Mouse (Mus musculus) neural tube, embryonic 14.5 days (tissue): ENCODE data around the gene Gpr107. TPM values are rescaled to one million over a fixed set of nuclear protein-coding genes. Genes with fewer than 3 reads are reported as not detected.

Experiments used
- ATAC-seq: fragments of 200-750 bp; cut with Nextera tagmentation; 2 replicates; pipeline ENCODE4 v1.8.0; 2017; ENCODE audit warnings: low read depth, mild to moderate bottlenecking, moderate TSS enrichment, moderate library complexity
- H3K27ac ChIP-seq: fragments of 300-500 bp; sonication (generic); 2 replicates; pipeline ENCODE4 v1.5.1; 2014; ENCODE audit warnings: low read depth, mild to moderate bottlenecking, control low read depth, low read length, moderate library complexity, mixed read lengths
- H3K27me3 ChIP-seq: fragments of 300-500 bp; sonication (generic); 2 replicates; pipeline ENCODE4 v1.6.1; 2014; ENCODE audit warnings: low read length; ENCODE audit not compliant: control insufficient read depth, insufficient read depth
- H3K36me3 ChIP-seq: fragments of 300-500 bp; sonication (generic); 2 replicates; pipeline ENCODE4 v1.6.1; 2014; ENCODE audit warnings: low read length, mixed read lengths; ENCODE audit not compliant: control insufficient read depth, insufficient read depth
- H3K4me1 ChIP-seq: fragments of 300-500 bp; sonication (generic); 2 replicates; pipeline ENCODE4 v1.6.1; 2014; ENCODE audit warnings: low read length; ENCODE audit not compliant: control insufficient read depth, insufficient read depth
- H3K4me2 ChIP-seq: fragments of 300-500 bp; sonication (generic); 2 replicates; pipeline ENCODE4 v1.6.1; 2014; ENCODE audit warnings: mild to moderate bottlenecking, low read depth, low read length, control low read depth
- H3K4me3 ChIP-seq: fragments of 300-500 bp; sonication (generic); 2 replicates; pipeline ENCODE4 v1.5.1; 2014; ENCODE audit warnings: low read depth, low read length, control low read depth, mixed read lengths
- H3K9ac ChIP-seq: fragments of 300-500 bp; sonication (generic); replicated peaks from 2 replicates; pipeline ENCODE4 v1.6.1; 2014; ENCODE audit warnings: low read depth, mild to moderate bottlenecking, control low read depth, low read length, mixed read lengths
- H3K9me3 ChIP-seq: fragments of 300-500 bp; sonication (generic); 2 replicates; pipeline ENCODE4 v1.6.1; 2016; ENCODE audit warnings: low read length; ENCODE audit not compliant: control insufficient read depth
- WGBS: fragments of 180-500 bp; shearing (Covaris S2); extraction: QIAGEN DNeasy Blood & Tissue Kit; methylation state at CpG from one replicate; pipeline ENCODE4 v1.1.7; 2014; 5-methylcytosine and 5-hydroxymethylcytosine counted together
- polyA plus RNA-seq: library from polyadenylated mRNA; unstranded; fragments of >200 nt; fragmentation: Nextera tagmentation; extraction: Ambion mirVana; gene quantifications from 2 replicates; pipeline ENCODE4 v1.2.1, GENCODE M21; 2014

Gpr107 gene
- polyA plus RNA-seq, 1 experiment from 2014 or later, result 24.2 TPM

- WGBS, result 98% methylated on average over 2 of the region's 2 CpGs
These were observed 37.9 kb upstream of the Gpr107 start for GRCm38 (mm10) chr2:31114205-31114604.

DNA sequence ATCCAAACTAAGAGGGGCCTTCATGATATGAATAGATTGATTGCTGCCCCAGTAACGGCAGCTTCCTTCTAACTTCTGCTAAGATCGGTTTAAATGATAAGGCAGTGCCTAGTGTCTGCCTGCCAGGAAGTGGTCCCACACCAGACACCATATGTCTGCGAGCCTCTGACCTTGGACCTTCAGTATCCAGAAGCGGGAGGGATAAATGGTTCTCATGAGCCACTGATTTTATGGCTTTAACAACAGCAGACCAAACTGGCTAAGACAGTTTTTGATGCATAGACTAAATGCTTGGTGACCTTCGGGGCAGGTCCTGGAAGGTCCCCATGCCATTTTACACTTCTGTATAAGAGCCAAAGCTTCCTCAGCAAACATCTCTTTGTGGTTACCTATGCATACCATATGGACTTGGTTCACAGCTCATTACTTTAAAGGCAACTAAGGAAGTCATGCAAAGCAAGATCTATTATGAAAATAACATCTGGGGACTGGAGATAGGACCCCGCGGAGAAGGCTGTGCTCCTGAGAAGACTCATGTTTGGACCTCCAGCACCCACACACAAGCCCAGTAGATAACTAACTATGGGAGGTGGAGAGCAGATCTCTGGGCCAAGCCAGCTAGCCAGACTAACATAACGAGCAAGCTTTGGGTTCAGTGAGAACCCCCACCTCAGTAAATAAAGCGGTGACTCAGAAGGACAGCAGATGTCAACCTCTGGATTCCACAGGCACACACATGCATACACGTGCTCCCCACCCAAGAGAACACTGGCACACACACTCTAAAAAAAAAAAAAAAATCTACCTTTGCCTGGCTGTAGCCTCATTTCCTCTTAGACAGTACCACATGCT is 36.8 kb upstream of the Gpr107 start:
- Histone ChIP-seq H3K9ac (no peak overlapping the region), H3K27me3 (no peaks in the 10 kb centered on the region), H3K4me2 (no peak overlapping the region), H3K4me3 (no peak overlapping the region), H3K9me3 (no peaks in the 10 kb centered on the region), H3K36me3 (no peaks in the 10 kb centered on the region), H3K27ac (no peak overlapping the region), H3K4me1 (no peaks in the 10 kb centered on the region)
- WGBS, result 66% methylated on average over 10 of the region's 10 CpGs
- no peak for ATAC-seq

More at GRCm38 (mm10) chr2:31114205-31114604, 37.9 kb upstream of the Gpr107 start:
- ATAC-seq, result no peak
- Histone ChIP-seq H3K4me1 (no peaks in the 10 kb centered on the region), H3K9ac (no peak overlapping the region), H3K27ac (no peak overlapping the region), H3K4me3 (no peak overlapping the region), H3K36me3 (no peaks in the 10 kb centered on the region), H3K27me3 (no peaks in the 10 kb centered on the region), H3K9me3 (no peaks in the 10 kb centered on the region), H3K4me2 (no peak overlapping the region)

DNA sequence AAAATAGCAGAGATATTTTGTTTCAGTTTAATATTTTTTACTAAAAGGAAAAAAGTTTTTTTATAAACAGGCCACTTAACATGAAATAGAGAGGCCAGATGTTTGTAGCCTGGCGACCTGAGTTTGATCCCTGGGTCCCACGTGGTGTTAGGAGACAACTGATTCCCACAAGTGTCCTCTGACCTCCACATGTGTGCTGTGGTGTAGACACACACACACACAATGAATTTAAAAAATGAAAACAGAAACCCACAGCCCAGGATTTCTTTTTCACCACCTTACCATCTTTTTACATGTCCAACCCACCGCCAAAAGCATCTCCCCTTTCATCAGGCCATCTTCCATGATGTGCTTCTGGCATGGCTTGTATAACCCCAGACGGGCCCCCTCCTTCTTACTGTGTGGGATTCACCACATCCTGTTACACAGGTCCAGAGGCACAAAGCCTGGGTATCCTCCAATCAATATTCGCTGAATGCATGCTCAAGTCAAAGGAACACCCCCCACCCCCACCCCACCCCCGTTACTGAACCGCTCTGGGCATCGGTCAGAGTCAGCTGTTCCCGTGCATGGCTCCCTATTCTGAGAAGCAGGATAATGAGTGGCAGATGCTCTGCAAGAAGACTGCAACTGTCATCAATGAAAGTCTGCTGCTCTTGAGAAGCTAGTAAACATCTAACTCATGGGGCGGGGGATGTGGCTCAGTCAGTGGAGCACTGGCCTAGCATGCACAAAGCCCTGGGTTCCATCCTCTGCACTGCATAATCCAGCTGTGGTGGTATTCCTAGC is 36.0 kb upstream of the Gpr107 start:
- H3K9ac ChIP-seq, result no peak overlapping the region
- 64% methylated on average over 10 of the region's 10 CpGs for WGBS
- H3K36me3 ChIP-seq, result no peaks in the 10 kb centered on the region
- H3K4me3 ChIP-seq, result no peak overlapping the region
- H3K27me3 ChIP-seq, result no peaks in the 10 kb centered on the region
- H3K4me2 ChIP-seq, result no peak overlapping the region
- H3K27ac ChIP-seq, result no peak overlapping the region
- H3K4me1 ChIP-seq, result no peaks in the 10 kb centered on the region
- H3K9me3 ChIP-seq, result no peaks in the 10 kb centered on the region
- no peak for ATAC-seq

DNA sequence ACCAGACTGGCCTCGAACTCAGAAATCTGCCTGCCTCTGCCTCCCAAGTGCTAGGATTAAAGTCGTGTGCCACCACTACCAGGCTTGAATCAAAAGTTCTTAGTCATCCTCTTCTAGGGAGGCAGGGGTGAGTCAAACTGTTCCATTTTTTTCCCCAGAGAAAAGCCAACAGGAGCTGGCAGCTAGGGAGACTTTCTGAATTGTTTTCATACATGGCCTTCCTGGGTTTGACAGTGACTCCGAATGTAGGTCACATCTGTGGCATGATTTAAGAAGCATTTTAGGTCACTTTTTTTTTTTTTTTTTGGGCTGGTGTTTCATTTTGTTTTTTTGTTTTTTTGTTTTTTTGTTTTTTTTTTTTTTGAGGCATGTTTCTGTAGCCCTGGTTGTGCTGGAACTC is 33.9 kb upstream of the Gpr107 start:
- WGBS, result 91% methylated on average over 3 of the region's 3 CpGs
- Histone ChIP-seq H3K27ac (no peak overlapping the region), H3K9ac (no peak overlapping the region), H3K4me1 (no peaks in the 10 kb centered on the region), H3K27me3 (no peaks in the 10 kb centered on the region), H3K4me3 (no peak overlapping the region), H3K4me2 (no peak overlapping the region), H3K36me3 (no peaks in the 10 kb centered on the region), H3K9me3 (no peaks in the 10 kb centered on the region)
- no peak for ATAC-seq

- Histone ChIP-seq H3K27me3 (no peaks in the 10 kb centered on the region), H3K36me3 (no peaks in the 10 kb centered on the region), H3K4me3 (no peak overlapping the region), H3K9me3 (no peaks in the 10 kb centered on the region), H3K4me1 (no peaks in the 10 kb centered on the region), H3K9ac (no peak overlapping the region), H3K27ac (no peak overlapping the region; the same call in 1 of the 2 replicates), H3K4me2 (no peak overlapping the region)
- peak; percentile 56; the same call in 1 of the 2 replicates for ATAC-seq
- 76% methylated on average over 10 of the region's 10 CpGs for WGBS
These were observed 33.3 kb upstream of the Gpr107 start for GRCm38 (mm10) chr2:31118639-31119380.

GRCm38 (mm10) chr2:31119795-31120194 is 32.3 kb upstream of the Gpr107 start:
- peak; percentile 60; the same call in 1 of the 2 replicates for ATAC-seq
- H3K4me2 ChIP-seq, result no peak overlapping the region
- WGBS, result 62% methylated on average over 13 of the region's 13 CpGs
- no peaks in the 10 kb centered on the region for H3K27me3 ChIP-seq
- H3K4me3 ChIP-seq, result no peak overlapping the region
- no peaks in the 10 kb centered on the region for H3K9me3 ChIP-seq
- H3K27ac ChIP-seq, result peak overlapping the region; percentile 55; the same call in 1 of the 2 replicates
- H3K9ac ChIP-seq, result no peak overlapping the region
- no peaks in the 10 kb centered on the region for H3K4me1 ChIP-seq
- H3K36me3 ChIP-seq, result no peaks in the 10 kb centered on the region

DNA sequence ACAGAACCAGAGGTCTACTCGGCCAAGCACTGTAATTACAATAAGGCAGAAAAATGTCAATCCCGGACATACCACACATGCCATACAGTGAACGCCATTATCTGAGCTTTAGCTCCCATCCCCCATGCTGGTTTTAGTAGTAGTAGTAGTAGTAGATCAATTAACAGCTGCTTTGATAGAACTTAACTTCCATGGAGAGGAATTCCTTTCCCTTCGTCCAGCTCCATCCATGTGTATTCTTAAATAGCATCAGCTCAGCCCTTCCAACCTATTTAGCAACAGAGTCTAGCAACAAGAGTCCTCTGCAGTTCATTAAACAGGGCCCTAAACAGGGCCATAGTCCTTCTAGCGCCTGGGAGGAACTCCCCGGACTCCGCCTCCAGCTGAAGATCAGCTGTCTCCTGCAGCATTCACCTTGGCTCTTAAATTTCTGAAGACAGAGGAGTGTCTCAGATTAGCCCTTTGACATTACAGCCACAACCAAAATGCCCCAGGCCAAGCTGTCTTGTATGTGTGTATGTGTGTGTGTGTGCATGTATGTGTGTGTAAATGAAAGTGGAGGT is 30.9 kb upstream of the Gpr107 start:
- Histone ChIP-seq H3K4me3 (no peak overlapping the region), H3K27me3 (no peaks in the 10 kb centered on the region), H3K27ac (no peak overlapping the region; the same call in 1 of the 2 replicates), H3K9ac (no peak overlapping the region), H3K9me3 (no peaks in the 10 kb centered on the region), H3K36me3 (no peaks in the 10 kb centered on the region), H3K4me2 (no peak overlapping the region), H3K4me1 (no peaks in the 10 kb centered on the region)
- 70% methylated on average over 7 of the region's 7 CpGs for WGBS
- no peak for ATAC-seq

- H3K4me3 ChIP-seq, result no peak overlapping the region
- WGBS, result 89% methylated on average over 5 of the region's 5 CpGs
- no peak for ATAC-seq
- no peaks in the 10 kb centered on the region for H3K27me3 ChIP-seq
- no peak overlapping the region for H3K4me2 ChIP-seq
- no peak overlapping the region for H3K27ac ChIP-seq
- no peak overlapping the region for H3K9ac ChIP-seq
- H3K36me3 ChIP-seq, result no peaks in the 10 kb centered on the region
- no peaks in the 10 kb centered on the region for H3K4me1 ChIP-seq
- H3K9me3 ChIP-seq, result no peaks in the 10 kb centered on the region
These were observed 29.3 kb upstream of the Gpr107 start for GRCm38 (mm10) chr2:31122806-31123205.
